Mouse (Mus musculus) left cerebral cortex, adult 6 months (tissue): Measurements from ENCODE around the gene Irs1. TPM values are rescaled to one million over a fixed set of nuclear protein-coding genes. Genes with fewer than 3 reads are reported as not detected.

Source experiments
- long read RNA-seq, 2 experiments: library from polyadenylated mRNA; unstranded; transcript quantifications; one replicate each; pipeline ENCODE4 v2.0.0; 2019 to 2020
- polyA plus RNA-seq: library from polyadenylated mRNA; unstranded; fragments of <200 nt; fragmentation: Nextera tagmentation; gene quantifications from 2 replicates; pipeline ENCODE4 v1.2.3, GENCODE M21; 2021

Gene Irs1
- polyA plus RNA-seq: 1.3 and 1.9 TPM in 2 replicates
- long read RNA-seq, experiment 1, full-length matches to known transcripts: 2 of 8 reads
- long read RNA-seq, experiment 1, partial matches to known transcripts: 0 of 8 reads
- long read RNA-seq, experiment 1, other reads (novel, unspliced or antisense): 6 of 8 reads
- long read RNA-seq, experiment 2, partial matches to known transcripts: 0 of 6 reads
- long read RNA-seq, experiment 2, other reads (novel, unspliced or antisense): 6 of 6 reads

GRCm38 (mm10) chr1:82291151-82291797, at the start of gene Irs1:
Gene Irs1, minus strand, starts transcription at chr1:82291416.

DNA sequence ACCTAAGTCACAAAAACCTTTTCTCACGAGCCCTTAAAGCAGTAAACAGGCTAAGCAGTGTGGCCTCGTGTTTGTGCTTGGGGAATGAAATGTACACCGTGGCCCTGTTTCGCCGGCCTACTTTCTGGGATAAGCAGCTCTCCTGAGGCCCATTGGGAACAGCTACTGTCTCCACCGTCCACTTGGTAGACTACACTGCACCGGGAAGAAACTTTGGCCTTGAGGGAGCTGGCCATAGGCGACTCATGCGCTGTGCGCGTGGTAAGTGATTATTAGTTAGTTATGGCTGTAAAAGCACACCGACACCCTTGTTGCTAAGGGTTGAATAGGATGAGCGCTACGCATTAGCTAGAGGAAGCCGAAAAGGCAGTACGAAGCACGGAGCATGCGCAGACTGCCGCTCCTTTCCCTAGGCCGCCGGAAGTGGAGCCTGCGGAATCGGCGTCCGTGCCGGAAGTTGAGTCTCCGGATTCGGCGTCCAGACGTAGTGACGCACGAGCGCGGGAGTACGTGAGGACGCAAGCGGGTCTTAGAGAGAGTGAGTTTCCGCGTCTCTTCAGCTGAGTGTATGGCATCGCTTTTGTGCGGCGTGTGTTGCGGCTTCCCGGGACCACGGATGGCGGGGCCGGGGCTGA, 25.0 kb upstream of the Irs1 start, which contains the start of gene Rhbdd1:
Gene Rhbdd1 (plus strand): TSS at position 342 of the 635 bp plus-strand sequence.

DNA sequence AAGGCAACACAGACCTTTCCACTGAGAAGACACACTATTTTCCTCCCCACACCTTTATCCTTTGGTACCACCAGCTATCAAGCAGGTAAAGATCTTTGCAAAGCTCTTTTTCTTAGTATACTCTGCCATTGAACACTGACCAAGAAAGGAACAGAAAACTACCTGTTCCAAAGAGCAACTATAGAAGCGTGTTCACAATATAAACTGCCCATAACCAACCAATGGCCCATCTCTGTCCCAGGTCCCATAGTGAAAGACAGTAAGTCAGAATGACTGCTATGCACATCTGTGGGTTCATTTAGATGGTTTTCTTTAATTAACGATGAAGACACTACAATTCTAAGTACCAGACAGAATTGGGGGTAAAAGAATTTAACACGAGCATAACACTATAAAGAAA, 58.4 kb downstream of the Irs1 start, which contains the start of gene Gm9747:
Gene Gm9747 (plus strand): TSS at position 301 of the 400 bp plus-strand sequence.

Other genes starting within 250 kb of the Irs1 start
- gene Gm9747, start 58.3 kb downstream of the Irs1 start, polyA plus RNA-seq: 2.7 and 3.3 TPM in 2 replicates
- 2.4 and 2.7 TPM in 2 replicates for gene Rhbdd1, start 25.0 kb upstream of the Irs1 start, polyA plus RNA-seq